Mouse (Mus musculus) urinary bladder, postnatal 10 days (tissue): ENCODE measurements around the gene Tgif1.

Experiments used
- DNase-seq: peaks from one replicate; pipeline ENCODE4 v3.0.0; 2022; ENCODE audit warnings: low spot score

Tgif1 gene

DNA sequence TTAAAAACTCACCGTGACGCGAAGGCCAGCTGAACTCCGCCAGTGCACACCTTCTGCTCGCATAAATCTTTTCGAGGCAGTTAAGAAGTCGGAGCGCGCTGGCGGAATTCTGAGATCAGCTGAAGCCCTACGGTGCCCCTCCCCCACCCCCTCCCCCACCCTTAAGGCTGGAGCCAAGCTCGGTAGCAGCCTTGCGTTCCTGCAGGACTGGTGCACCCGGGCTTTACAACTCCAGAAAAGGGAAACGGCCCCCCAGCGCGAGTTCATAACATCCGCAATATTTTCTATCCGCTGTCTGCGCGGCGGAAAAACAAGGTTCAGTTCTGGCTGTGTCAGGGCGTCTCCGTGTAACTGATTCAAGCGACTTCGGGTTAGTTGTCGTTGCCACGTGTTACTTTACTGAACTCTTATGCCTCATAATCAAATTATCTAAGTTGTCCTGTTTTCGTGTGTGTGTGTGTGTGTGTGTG lies at the start of gene Tgif1:
Gene Tgif1, minus strand, starts transcription at position 111 of the 470 bp plus-strand sequence.
- DNase-seq: no peak

DNA sequence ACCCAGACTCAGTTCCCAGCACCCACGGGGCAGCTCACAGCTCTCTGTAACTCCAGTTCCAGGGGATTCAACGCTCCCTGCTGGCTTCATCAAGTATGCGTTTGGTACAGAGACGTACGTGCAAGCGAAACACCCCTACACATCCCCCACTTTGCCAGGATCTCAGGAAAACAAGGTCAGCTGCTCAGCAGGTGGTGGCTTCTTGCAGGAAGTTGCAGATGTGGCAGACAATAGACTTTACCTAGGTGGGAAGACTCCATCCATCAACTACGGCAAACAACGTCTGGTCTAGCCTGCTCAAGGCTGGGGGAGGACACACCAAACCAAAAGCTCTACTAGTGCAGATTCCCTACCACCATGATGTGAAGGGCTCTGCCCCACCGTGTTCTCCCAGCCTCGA lies 47.3 kb upstream of the Tgif1 start:
- DNase-seq: no peak

DNA sequence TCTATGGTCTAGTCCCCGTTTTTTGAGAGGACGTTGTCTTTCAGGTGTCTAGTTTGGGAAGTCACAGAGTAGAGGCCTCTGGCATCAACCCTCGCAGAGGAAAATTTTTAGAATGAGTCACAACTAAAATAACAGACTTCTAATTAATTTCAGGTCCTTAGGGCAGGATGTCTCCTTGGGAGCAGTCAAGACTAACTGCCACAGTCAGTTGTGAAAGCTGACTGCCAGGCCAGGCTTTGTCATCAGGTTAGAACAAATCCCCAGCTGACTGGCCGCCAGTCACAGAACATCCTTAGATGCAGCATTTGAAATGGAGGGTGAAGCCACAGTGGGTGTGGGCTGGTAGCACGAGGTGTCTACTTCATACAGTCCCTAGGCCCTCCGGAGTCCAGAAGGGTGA lies 46.3 kb upstream of the Tgif1 start:
- DNase-seq: no peak

DNA sequence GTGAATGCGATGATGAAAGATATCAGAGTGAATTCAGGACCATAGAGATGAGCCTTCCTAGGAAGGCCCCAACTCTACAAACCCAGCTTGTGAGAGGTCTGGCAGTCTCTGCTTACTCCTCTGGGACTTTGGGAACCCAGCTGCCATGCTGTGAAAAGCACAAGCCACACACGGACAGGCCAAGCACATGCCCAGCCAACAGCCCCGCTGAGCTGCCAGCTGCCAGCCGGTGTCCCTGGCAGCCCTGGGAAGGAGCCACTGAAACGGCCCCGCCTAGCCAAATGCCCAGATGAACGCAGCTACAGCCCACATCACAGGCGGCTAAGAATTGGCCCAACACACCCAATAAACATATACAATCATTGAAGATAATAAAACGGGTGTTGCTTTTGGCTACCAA lies 41.5 kb upstream of the Tgif1 start:
- DNase-seq: no peak

DNA sequence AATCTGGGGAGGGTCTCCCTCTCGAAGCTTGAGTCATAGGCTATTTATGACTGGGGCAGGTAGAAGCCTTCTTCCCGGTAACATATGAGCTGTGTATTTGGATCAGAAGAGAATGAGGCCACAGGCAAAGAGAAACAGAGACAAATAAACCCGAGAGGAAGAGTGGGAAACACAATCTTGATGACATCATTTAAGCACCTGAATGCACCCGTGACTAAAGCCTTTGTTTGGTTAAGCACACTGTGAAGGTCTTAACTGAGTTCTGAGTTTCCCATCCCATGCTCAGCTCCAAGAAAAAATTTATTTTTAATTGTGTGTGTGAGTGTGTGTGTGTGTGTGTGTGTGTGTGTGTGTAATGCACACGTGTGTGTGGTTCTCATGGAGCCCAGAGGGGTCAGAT lies 39.8 kb upstream of the Tgif1 start:
- no peak for DNase-seq

DNA sequence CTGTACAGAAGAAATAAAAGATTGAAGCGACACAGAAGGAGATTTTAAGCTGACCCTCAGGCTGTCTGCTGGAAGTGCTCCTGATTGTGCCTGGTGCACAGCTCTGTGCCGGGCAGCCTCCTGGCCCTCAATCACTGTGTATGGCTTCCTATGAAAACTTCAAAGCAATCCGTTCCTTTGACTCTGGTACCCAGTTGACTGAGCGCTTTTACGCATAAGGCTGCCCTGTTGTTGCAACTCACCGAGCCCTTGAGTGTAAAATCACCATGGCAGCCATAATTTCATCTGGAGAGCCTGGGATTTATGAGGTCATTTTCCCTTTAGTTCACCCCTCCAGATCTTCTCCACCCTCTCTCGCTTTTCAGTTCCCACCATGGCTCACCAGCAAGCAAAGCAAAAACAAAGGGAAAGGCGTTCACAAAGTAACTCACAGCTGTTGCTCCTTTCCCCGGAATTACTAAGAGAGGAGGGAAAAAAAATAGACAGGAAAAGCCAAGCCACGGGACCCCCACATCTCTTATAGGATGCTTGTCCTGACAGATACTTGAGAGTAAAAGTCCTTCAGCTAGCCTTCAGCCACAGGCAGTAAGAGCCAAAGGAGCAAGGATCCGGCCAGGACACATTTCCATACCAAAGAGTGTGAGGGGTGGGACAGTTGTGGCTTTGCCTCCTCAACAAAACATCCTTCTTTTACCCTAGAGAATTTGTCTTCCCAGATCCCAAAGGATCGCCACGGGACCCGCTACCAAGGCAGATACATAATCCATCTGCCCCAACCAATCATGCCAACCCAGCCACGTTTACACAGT lies 39.1 kb upstream of the Tgif1 start:
- DNase-seq: no peak

DNA sequence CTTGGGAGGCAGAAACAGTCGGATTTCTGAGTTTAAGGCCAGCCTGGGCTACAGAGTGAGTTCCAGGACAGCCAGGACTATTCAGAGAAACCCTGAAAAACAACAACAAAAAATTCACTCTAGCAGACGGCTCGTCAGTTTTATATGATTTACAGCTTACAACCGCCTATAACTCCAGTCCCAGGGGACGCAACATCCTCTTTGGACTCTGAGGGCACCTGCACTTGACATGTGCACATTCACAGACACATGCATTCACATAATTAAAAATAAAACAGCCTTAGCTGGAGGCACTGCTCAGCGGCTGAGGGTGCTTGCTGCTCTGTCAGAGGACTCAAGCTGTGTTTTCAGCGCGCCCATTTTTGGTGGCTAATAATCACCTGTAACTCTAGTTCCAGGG lies 37.2 kb upstream of the Tgif1 start:
- no peak for DNase-seq

DNA sequence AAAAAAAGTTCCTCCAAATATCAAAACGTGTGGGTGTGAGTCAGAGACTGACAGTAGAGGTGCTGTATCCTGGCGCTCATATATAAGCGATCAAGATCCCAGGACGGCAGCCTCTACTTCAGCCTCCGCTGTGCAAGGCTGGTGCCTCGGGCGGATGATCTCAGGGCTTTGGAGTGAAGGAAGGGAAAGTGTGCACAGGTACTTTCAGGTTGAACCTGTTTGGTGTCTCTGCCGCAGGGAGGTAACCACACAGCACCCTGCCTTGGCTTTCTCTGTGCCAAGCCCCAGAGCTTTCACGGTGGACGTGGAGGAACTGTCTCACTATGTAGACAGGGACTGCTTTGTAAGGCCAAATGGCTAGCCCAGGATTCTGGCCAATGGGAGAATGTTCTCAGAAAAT lies 35.3 kb upstream of the Tgif1 start:
- no peak for DNase-seq

DNA sequence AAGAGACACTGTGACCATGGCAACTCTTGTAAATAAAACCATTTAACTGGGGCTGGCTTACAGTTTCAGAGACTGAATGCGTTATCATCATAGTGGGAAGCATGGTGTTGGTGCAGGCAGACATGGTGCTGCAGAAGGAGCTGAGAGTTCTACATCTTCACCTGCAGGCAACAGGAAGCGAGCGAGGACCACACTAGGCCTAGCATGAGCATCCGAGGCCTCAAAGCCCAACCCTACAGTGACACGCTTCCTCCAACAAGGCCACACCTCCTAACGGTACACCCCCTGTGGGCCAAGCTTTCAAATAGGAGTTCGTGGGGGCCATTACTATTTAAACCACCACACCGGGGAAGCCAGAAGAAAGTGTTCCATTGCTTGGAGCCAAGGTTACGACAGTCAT lies 34.5 kb upstream of the Tgif1 start:
- DNase-seq: no peak

DNA sequence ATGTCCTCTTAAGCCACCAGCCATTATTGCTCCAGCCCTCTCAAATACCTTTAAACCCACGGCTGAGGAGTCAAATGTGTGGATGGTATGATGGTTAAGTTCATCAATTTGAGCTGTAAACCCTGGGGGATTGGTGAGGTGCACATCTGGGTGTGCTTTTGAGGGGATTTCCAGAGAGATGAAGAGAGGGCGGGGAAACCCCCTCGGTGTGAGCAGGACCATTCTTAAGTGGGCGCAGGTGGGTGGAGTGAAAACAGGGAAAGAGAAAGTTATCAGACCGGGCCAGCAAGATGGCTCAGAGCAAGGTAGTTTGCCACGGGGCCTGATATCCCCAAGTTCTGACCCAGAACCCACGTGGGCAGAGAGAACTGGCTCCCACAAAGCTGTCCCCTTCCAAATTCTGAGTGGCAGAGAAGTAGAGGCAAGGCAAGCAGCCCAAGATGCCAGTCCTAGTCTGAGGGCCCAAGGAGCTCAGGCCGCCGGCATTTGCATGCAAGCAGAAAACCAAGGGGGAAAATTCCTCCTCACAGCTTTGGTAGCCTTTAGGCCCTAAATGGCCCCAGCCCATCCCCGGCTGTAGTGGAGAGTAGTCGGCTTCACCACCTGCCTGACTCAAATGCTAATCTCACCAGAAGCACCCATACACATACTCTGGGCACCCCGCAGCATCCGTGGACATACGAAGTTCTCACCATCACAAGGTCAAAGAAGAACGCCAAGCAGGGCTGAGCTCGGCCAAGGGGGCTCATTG lies 33.5 kb upstream of the Tgif1 start:
- DNase-seq: no peak

DNA sequence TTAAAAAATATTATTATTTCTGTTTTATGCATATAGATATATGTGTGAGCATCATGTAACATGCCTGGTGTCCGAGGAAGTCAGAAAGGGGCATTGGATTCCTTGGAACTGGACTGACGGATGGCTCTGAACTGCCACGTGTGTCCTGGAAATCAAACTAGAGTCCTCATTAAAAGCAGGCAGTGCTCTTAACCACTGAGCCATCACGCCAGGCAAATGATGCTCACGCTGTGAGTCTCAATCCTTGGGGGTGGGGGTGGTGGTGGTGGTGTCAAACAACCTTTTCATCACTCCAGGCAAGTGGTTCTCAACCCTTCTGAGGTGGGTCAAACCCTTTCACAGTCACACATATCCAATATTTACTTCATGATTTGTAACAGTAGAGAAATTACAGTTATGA lies 32.5 kb upstream of the Tgif1 start:
- DNase-seq: no peak

DNA sequence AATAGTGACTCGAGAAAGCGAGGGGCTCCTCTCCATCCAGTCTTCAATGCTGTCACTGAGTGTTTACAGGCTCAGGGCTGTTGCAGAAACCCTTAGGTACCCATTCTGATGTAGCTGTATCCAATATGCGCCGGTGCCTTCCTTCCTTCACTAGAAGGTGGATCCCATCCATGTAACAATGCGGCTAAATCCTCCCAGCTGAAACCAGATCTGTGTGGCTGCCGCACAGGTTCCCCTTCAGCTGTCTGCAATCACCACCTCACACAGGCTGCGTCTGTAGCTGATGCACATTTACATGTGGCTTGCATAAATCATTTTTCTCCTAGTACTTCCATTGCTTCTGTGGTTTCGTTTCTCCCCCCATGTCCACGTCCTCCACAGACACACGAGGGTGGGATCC lies 28.6 kb upstream of the Tgif1 start:
- DNase-seq: no peak

DNA sequence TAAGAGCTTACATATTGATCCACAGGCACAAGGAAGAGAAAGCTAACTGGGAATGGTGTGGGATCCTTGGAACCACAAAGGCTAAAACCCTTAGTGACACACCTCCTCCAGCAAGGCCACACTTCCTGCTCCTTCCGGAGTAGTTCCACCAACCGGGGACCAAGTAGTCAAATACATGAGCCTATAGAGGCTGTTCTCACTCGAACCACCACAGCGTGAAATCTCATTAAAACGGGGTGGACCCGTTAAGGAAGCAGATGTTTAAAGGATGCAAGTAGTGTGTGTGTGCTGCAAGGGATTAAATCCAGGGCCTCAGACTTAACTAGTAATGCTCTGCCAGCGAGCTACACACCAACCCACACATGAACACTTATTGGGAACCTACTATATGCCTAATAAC lies 27.8 kb upstream of the Tgif1 start:
- DNase-seq: no peak

DNA sequence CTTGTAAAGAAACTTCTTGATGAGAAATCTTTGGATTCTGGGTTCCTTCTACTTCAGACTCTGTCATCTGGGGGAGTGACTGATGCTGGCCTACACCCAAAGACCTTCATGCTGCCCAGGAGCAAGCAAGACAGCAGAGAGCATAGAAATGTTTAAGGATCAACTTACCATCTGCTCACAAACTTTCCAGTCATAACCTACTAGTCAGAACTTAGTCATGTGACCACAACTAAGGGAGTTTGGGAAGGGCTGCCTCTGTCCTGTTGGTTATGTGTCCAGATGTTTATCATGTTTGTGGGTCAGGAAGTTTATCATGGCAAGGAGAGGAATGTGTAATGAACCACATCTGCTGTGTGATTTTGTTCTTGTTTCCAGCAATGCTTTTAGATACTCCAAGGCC lies 24.9 kb upstream of the Tgif1 start:
- DNase-seq: no peak

DNA sequence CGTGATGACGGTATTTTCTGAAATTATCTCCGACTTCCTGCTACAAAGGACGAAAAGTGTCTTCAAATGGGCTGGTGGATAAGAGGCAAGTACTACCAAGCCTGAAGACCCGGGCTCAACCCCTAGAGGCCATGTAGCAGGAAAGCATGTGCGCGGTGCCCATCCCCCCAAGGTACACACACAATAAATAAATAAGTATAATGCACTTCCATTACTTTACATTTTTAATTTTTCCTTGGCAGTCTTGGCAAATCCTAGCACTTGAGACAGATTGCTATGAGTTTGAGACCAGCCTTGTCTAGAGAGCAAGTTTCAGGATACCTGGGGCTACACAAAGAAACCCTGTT lies 20.4 kb upstream of the Tgif1 start:
- no peak for DNase-seq

DNA sequence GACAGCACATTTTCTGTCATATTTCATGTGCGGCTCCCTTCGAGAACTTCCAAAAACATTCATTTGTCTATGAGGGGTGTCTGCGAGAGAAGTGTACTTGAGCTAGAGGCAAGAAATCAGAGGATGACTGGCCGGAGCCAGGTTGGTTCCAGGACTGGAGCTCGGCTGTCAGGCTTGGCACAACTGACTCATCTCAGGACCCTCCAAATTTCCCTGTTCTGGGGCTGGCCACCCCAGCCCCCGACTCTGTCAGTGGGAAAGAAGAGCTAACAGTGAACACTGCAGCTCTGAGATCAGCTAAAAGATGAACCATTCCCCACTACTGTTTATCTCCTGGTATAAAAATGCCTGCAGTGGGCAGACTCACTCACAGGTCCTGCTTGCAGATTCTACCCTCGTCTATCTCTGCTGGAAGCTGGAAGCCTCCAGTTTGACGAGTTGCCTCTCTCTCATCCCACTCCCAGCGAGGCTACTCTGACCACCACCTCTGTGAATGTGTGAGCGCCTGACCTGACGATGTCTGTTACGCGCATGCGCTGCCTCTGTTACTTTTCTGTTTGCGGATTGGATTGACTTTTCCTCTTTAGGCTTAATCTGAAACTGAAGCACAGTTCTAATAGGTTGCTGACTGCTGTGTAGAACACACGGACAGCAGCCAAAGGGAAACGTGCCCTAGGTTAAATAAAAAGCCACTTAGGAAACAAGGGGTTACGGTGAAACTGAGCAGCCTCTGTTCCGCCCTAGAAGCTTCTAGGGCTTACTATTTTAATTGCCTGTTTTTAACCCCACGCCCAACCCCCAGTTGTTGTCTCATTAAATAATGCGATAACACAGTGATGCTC lies 19.8 kb upstream of the Tgif1 start:
- DNase-seq: no peak

DNA sequence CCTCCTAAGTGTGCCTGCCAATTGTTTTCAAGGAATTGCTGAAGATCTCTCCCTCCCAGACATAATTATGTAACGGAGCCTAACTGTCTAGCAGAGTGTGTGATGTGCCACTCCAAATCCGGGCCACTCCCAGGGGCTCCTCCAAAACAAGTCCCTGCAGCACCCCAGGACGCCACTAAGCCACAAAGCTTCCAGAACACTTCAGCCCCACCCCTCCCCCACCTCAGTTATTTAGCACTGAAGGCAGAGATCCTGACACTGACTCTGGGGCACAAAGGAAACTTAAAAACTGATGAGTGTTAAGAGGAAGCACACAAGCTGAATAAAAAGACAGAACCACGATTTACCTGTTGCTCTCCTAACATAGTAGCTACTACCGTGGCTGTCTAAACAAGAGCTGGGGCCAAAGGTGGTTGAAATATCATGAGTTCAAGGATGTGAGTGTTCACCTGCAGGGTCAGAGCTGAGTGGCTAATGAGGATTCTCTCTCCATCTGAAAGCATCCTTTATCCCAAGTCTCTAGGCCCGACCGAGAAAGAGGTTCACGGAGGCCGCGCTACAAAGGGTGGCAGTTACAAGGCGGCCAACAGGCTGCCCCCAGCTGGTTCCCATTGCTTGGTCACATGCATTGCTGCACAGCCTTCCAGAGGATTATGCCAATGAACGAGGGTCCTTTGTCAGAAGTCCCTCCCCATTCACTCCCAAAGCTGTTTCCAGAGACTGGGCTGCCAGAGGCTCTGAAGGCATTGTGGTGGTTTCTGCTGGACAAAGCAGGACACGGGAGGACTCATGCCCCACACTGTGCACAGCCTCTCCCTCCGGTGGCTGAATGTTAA lies 19.0 kb upstream of the Tgif1 start:
- DNase-seq: no peak

DNA sequence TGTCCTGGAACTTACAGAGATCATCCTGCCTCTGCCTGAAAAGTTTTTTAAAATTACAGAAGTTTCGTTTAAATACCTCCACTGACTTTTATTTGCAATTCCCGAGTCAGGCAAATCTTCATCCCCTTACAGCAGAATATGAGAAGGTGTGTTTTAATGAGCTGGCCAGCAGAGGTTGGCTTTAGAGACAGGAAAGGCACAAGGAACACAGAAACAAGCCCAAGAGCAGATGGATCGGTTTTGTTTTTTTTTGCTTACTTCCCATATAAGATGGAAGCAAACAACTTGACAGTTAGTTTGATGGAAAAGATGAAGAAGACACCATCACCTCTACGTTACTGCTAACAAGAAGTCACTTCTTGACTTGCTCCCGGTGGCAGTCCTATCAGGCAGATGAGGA lies 18.3 kb upstream of the Tgif1 start:
- no peak for DNase-seq

DNA sequence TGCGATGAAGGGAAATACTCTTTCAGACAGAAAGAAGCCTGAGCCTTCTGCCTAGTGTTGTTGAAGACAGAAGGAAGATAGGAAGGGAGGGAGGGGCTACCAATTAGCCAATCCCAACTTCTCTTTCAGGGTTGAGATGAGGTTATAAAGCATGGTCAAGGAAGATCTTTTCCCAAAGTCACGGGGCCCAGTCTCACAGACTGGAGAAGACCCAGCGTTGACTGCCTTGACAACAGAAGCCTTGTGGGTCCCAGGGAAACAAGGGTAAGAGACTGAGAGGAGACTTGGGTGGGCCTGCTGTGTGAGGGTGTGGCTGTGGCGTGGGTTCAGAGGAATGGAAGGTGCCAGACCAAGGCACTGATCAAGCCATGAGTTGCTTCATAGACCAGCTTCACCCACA lies 17.2 kb upstream of the Tgif1 start:
- no peak for DNase-seq

DNA sequence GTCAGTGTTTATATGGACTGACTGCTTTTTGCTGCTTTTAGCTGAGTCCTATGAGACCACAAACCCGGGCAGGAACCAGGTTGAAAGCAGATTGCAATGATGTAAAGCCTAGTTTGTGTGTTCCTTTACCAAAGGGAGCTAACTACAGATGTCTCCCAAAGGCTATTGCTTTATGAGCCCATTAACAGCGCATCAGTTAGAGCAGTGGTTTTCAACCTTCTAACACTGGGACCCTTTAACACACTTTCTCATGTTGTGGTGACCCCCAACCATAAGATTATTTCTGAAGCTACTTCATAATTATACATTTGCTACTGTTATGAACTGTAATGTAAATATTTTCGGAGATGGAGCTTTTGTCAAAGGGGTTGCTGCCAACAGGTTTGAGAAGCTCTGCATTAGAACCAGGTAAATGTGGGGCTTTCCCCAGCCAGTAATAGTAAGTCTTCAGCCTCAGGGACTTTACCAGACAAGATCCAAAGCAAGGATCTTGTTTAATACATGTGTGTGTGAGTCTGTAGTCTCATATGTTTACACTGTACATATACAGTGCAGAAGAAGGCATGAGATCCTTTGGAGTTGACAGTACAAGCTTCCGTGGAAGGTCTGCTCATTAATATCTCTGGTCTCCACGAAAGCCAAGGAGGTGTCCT lies 15.4 kb upstream of the Tgif1 start:
- no peak for DNase-seq

DNA sequence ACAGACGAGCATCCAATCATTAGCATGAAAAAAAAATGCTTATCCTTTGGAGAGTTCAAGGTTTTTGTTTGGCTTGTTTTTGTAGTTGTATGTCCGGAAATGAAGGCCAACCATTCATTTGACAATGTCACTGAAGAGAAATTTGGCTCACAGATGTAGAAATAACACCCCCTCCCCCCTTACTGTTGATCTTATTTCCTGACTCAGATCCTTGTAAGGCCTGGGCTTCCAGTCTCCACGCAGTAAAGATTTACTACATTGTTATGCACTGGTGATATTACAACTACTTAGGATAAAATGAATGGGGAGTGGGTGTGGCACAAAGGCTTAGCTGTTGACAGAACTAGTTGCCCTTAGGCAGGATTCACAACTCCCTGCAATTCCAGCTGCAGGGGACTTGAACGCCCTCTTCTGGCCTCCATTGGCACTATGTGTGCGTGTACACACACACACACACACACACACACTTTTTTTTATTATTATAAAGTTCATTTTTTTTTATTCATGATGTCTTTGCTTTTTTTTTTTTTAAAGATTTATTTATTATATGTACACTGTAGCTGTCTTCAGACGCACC lies 13.3 kb upstream of the Tgif1 start:
- DNase-seq: no peak
